Mouse (Mus musculus) cerebellum, postnatal 25 days (tissue): Measurements from ENCODE around the gene Ddx23.

Source experiments
- DNase-seq, 2 experiments: peaks; one replicate each; pipeline ENCODE4 v3.0.0; 2021; ENCODE audit warnings: mixed read lengths in 2 of 2

Gene Ddx23

GRCm38 (mm10) chr15:98674284-98674993 lies 11.7 kb upstream of the Ddx23 start:
- DNase-seq = no peak

GRCm38 (mm10) chr15:98673732-98674131 lies 11.0 kb upstream of the Ddx23 start:
- DNase-seq = no peak

- no peak for DNase-seq
Measured at GRCm38 (mm10) chr15:98672592-98672991, 9.9 kb upstream of the Ddx23 start.

- DNase-seq = no peak
Measured at GRCm38 (mm10) chr15:98664042-98664907, 1.6 kb upstream of the Ddx23 start.

GRCm38 (mm10) chr15:98662198-98662566 lies 512 bp downstream of the Ddx23 start:
- DNase-seq = no peak

- DNase-seq = no peak
Measured at GRCm38 (mm10) chr15:98656982-98657751, 5.5 kb downstream of the Ddx23 start.

GRCm38 (mm10) chr15:98652174-98652573 lies 10.5 kb downstream of the Ddx23 start:
- no peak for DNase-seq

- no peak for DNase-seq
Measured at GRCm38 (mm10) chr15:98651431-98651830, 11.3 kb downstream of the Ddx23 start.

- DNase-seq = no peak
Measured at GRCm38 (mm10) chr15:98648071-98648470, 14.6 kb downstream of the Ddx23 start.

- DNase-seq = no peak
Measured at GRCm38 (mm10) chr15:98647308-98647707, 15.4 kb downstream of the Ddx23 start.

GRCm38 (mm10) chr15:98646737-98647136 lies 16.0 kb downstream of the Ddx23 start:
- no peak for DNase-seq

- no peak for DNase-seq
Measured at GRCm38 (mm10) chr15:98645057-98646026, 17.4 kb downstream of the Ddx23 start.

GRCm38 (mm10) chr15:98644406-98644805 lies 18.3 kb downstream of the Ddx23 start:
- no peak for DNase-seq

- no peak for DNase-seq
Measured at GRCm38 (mm10) chr15:98640157-98640556, 22.5 kb downstream of the Ddx23 start.

- peak; percentile 41 to 58 for DNase-seq
Measured at GRCm38 (mm10) chr15:98637155-98637554, 25.5 kb downstream of the Ddx23 start.

GRCm38 (mm10) chr15:98636517-98636916 lies 26.2 kb downstream of the Ddx23 start:
- peak in 1 of 2 experiments; percentile 50 for DNase-seq

GRCm38 (mm10) chr15:98635291-98635841 lies 27.3 kb downstream of the Ddx23 start:
- peak; percentile 53 for DNase-seq

GRCm38 (mm10) chr15:98634541-98635081 lies 28.1 kb downstream of the Ddx23 start:
- DNase-seq = peak; percentile 88 to 90

GRCm38 (mm10) chr15:98633822-98634470 lies 28.7 kb downstream of the Ddx23 start:
- DNase-seq = peak in 1 of 2 experiments; percentile 51

- no peak for DNase-seq
Measured at GRCm38 (mm10) chr15:98632921-98633320, 29.8 kb downstream of the Ddx23 start.
